Mouse (Mus musculus) olfactory bulb, adult 2 months (tissue): ENCODE results near the gene Kif18a. TPM values are rescaled to one million over a fixed set of nuclear protein-coding genes. Genes with fewer than 3 reads are reported as not detected.

Experiments used
- H3K27ac ChIP-seq: fragments of 200-500 bp; 2 replicates; pipeline ENCODE4 v1.5.1; 2012; ENCODE audit warnings: low read depth, low read length; ENCODE audit not compliant: insufficient read depth
- H3K4me1 ChIP-seq: fragments of 200-500 bp; 2 replicates; pipeline ENCODE4 v1.6.1; 2012; ENCODE audit warnings: low read length; ENCODE audit not compliant: control insufficient read depth, insufficient read depth
- H3K4me3 ChIP-seq: fragments of 200-500 bp; 2 replicates; pipeline ENCODE4 v1.5.1; 2012; ENCODE audit warnings: mild to moderate bottlenecking, low read depth, low read length, moderate library complexity; ENCODE audit not compliant: insufficient read depth
- CTCF ChIP-seq: fragments of 200-500 bp; IDR thresholded peaks from 2 replicates; pipeline ENCODE4 v1.5.1; 2012; ENCODE audit warnings: low read depth, mild to moderate bottlenecking, low read length, moderate library complexity; ENCODE audit not compliant: insufficient read depth
- POLR2A ChIP-seq: fragments of 200-500 bp; IDR thresholded peaks from 2 replicates; pipeline ENCODE4 v1.6.1; 2012; ENCODE audit warnings: mild to moderate bottlenecking, low read depth, low read length, moderate library complexity; ENCODE audit not compliant: insufficient read depth
- WGBS: fragments of 180-500 bp; shearing (Covaris S2); methylation state at CpG from one replicate; pipeline ENCODE4 v1.1.7; 2018; 5-methylcytosine and 5-hydroxymethylcytosine counted together
- polyA plus RNA-seq: library from polyadenylated mRNA; stranded (reverse); fragments of >200 nt; gene quantifications from 2 replicates; pipeline ENCODE4 v1.2.4, GENCODE M21; 2012; ENCODE audit warnings: low replicate concordance; ENCODE audit not compliant: missing spikeins, insufficient read depth, insufficient read length

Kif18a gene
- polyA plus RNA-seq, 1 experiment, result not detected

- no peak for TF ChIP-seq POLR2A
- TF ChIP-seq CTCF, result no peak
- WGBS, result 91% methylated on average over 3 of the region's 3 CpGs
- H3K4me3 ChIP-seq, result no peak overlapping the region
- H3K27ac ChIP-seq, result no peak overlapping the region
- peaks cover 4% of the 10 kb centered on the region; the same call in 1 of the 2 replicates for H3K4me1 ChIP-seq
These were observed 3.6 kb downstream of the Kif18a start for GRCm38 (mm10) chr2:109284121-109284520.

- no peak overlapping the region for H3K4me3 ChIP-seq
- no peaks in the 10 kb centered on the region for H3K4me1 ChIP-seq
- H3K27ac ChIP-seq, result no peak overlapping the region
- WGBS, result 96% methylated on average over 6 of the region's 6 CpGs
- no peak for TF ChIP-seq CTCF
- TF ChIP-seq POLR2A, result no peak
These were observed 8.8 kb downstream of the Kif18a start for GRCm38 (mm10) chr2:109289327-109289726.

- Histone ChIP-seq H3K27ac (no peak overlapping the region), H3K4me3 (no peak overlapping the region), H3K4me1 (no peaks in the 10 kb centered on the region)
- TF ChIP-seq POLR2A, result no peak
- TF ChIP-seq CTCF, result no peak
- 91% methylated on average over 5 of the region's 5 CpGs for WGBS
These were observed 15.7 kb downstream of the Kif18a start for GRCm38 (mm10) chr2:109296264-109296663.

- Histone ChIP-seq H3K4me1 (no peaks in the 10 kb centered on the region), H3K27ac (no peak overlapping the region), H3K4me3 (no peak overlapping the region)
- no peak for TF ChIP-seq POLR2A
- no peak for TF ChIP-seq CTCF
- WGBS, result 96% methylated on average over 1 of the region's 1 CpGs
These were observed 17.6 kb downstream of the Kif18a start for GRCm38 (mm10) chr2:109298160-109298559.

- TF ChIP-seq POLR2A (no peak), CTCF (no peak)
- Histone ChIP-seq H3K27ac (no peak overlapping the region), H3K4me1 (no peaks in the 10 kb centered on the region), H3K4me3 (no peak overlapping the region)
- WGBS, result 94% methylated on average over 3 of the region's 3 CpGs
These were observed 21.7 kb downstream of the Kif18a start for GRCm38 (mm10) chr2:109302234-109302633.

GRCm38 (mm10) chr2:109303638-109304037 is 23.1 kb downstream of the Kif18a start:
- H3K4me1 ChIP-seq, result no peaks in the 10 kb centered on the region
- H3K27ac ChIP-seq, result no peak overlapping the region
- no peak overlapping the region for H3K4me3 ChIP-seq
- TF ChIP-seq POLR2A (no peak), CTCF (no peak)

- H3K27ac ChIP-seq, result no peak overlapping the region
- no peaks in the 10 kb centered on the region for H3K4me1 ChIP-seq
- no peak overlapping the region for H3K4me3 ChIP-seq
- 95% methylated on average over 5 of the region's 5 CpGs for WGBS
- no peak for TF ChIP-seq POLR2A
- TF ChIP-seq CTCF, result no peak
These were observed 30.8 kb downstream of the Kif18a start for GRCm38 (mm10) chr2:109311369-109311768.

- 85% methylated on average over 1 of the region's 1 CpGs for WGBS
- TF ChIP-seq POLR2A (no peak), CTCF (no peak)
- Histone ChIP-seq H3K27ac (no peak overlapping the region), H3K4me1 (no peaks in the 10 kb centered on the region), H3K4me3 (no peak overlapping the region)
These were observed 51.3 kb downstream of the Kif18a start for GRCm38 (mm10) chr2:109331807-109332206.

GRCm38 (mm10) chr2:109334237-109334636 is 53.7 kb downstream of the Kif18a start:
- Histone ChIP-seq H3K27ac (no peak overlapping the region), H3K4me3 (no peak overlapping the region), H3K4me1 (no peaks in the 10 kb centered on the region)
- no peak for TF ChIP-seq CTCF
- TF ChIP-seq POLR2A, result no peak
- WGBS, result 95% methylated on average over 5 of the region's 5 CpGs

GRCm38 (mm10) chr2:109335765-109336164 is 55.2 kb downstream of the Kif18a start:
- TF ChIP-seq CTCF (no peak), POLR2A (no peak)
- Histone ChIP-seq H3K4me3 (no peak overlapping the region), H3K4me1 (no peaks in the 10 kb centered on the region), H3K27ac (no peak overlapping the region)
- WGBS, result 87% methylated on average over 1 of the region's 1 CpGs

- Histone ChIP-seq H3K4me1 (no peaks in the 10 kb centered on the region), H3K27ac (no peak overlapping the region), H3K4me3 (no peak overlapping the region)
- 66% methylated on average over 4 of the region's 4 CpGs for WGBS
- no peak for TF ChIP-seq POLR2A
- TF ChIP-seq CTCF, result no peak
These were observed 64.8 kb downstream of the Kif18a start for GRCm38 (mm10) chr2:109345386-109345785.
